Mouse (Mus musculus): ENCODE measurements around the gene Pde10a. TPM values are rescaled to one million over a fixed set of nuclear protein-coding genes. Genes with fewer than 3 reads are reported as not detected.
A peak's percentile ranks its signal among the peaks of the same experiment; 100 is the strongest.

Pde10a gene
- total RNA-seq, 2 experiments from 2014 or later: 3.5 to 7.9 TPM

DNA sequence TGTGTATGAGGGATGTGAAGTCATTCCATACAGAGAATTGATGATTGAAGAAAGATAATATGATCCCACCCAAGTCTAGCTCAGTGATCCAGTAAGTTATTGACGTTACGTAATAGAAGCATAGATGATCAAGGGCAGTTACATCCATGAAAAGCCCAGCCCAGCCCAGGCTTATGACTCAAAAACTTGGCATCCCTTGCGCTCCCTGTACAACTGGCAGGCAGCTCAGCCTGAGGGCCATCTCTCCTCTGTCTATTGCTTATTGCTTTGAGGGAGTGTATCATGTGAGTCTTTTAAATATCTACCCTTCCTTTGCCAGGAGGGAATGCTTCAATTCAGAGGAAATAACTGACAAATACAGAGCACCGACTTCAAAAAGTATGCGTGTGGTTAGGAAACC is 232.4 kb downstream of the Pde10a start:
- peak; percentile 33 for DNase-seq

DNA sequence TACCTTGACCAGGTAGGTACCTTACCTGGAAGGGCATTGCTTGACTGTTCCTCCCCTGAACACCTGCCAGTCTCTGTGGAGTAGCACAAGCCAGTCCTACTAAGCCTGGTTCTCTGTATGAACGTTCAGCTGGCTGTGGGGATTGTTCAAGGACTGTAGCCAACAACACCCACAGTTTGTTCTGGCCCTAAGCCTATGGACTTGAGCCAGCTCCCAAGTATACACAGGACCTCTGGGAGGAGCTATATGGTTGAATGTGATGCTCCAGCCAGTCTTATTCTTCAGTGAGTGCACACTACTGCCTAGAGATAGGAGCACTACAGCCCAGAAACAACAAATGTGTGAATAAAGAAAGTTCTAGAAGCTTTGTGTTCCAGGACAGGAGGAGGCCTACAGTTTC is 238.1 kb downstream of the Pde10a start:
- no peak for DNase-seq

DNA sequence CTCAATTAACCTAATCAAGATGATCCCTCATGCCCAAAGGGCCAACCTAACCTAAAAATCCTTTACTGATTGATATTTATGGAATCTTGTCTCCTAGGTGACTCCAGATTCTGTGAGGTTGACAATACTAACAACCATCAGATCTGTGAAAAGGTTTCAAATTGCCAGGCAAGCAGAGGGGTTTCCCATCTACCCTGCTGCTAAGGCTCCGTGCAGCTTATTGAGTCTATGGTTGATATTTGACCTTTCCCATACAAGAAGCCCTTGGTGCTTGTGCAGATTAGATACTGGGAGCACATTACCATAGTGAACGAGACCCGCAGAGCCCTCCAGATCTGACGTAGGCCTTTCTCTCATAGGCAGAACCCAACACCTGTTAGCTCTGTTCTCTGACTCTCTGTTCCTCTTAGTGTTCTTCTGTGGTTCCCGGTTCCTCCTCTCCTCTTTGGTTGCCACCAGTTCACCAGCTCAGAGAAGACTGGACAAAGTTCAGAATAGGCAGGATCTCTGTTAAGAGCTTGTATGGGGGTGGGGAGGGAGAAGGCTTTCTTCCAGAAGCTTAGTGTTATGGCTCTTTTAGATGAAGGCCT is 240.9 kb downstream of the Pde10a start:
- no peak for DNase-seq

DNA sequence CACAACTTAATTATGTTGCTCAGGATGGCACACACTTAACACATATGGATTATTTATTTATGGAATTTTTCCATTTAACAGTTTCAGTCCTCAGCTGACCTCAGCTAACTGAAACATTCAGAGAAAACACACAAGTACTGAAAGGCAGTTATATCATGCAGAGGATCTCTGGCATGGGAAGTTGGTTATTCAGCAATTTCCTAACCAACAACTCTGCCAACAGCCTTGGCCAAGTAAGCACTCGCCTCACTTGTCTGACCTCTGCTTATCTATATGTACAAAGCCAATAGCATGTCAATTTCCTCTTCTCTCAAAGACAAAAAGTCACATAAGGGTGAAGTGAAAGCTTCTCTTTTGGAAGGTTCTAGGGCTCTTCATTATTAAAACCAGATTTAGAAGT is 244.0 kb downstream of the Pde10a start:
- no peak for DNase-seq

DNA sequence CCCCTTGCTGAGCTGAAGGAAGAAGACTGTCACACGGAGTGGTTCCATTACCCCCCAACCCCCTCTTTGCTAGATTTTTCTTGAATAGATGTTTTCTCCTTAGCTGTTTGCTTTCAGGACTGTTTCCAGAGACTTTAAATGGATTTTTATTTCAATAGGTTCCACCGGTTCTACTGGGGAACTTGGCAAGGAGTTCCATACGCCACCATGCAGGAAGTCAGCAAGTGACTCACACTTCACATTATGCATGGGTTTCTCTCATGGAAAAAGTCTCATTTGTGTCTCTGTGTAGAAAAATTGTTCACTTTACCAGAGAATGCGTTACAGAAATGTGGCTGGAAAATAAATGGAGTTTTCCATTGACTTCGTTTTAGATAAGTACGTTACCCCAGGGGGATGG is 248.2 kb downstream of the Pde10a start:
- no peak for DNase-seq

DNA sequence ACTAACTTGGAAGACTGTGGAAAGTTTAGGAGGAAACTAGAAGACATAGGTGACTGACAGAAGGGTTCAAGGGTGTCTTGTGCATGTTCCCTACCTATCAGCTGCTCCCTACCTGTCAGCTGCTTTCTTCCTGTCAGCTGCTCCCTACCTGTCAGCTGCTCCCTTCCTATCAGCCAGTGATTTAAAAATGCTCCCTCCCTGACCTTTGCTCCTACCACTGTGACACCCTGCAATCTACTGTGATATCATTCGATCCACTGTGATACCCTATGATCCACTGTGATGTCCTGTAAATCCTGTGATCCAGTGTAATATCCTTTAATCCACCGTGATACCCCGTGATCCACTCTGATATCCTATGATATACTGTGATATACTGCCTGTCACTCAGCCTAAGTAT is 249.1 kb downstream of the Pde10a start:
- DNase-seq: no peak

DNA sequence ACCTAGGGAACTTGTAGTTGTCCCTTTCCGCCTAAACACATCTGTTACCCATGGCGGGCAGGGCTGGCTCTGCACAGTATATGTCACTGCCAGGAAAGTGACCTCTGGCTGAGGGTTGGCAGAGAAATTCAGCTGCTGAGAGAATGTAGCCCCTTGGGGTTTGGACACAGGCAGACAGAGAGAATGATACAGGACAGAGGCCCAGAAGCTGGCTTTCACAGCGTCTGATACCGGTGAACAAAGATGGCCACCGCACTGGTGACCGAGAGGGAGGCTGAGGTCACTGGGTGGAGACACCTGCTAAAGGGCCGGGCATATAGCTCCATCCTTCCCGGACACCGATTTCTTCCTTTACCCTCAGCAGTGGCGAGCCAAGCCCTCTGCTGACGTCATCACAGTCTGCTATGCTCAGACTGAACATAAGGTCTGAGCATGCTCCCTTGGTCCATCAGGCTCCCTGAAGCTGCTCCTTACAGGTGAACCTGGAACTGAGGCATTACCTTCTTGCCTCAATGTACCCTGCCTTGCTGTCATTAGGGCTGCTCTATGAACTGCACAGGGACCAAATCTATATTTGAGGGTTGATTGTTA is 250.5 kb downstream of the Pde10a start:
- DNase-seq: no peak

DNA sequence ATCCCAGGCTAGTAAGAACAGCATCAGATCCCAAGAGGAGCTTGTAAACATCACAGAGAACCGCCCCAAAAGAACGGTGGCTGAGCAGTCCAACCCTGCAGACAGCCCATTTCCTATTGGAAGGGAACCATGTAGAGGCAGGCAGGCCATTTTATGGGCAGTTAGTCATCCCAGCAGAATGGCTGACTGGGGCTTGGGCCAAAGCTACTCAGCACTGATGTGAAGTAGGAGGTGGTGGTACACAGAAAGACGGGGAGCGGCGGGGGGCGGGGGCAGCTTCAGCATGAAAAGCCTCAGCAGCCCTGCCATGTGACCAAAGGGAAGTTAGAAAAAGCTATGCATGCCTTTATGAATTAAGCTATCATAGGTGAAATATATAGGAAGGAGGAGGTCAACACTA is 252.5 kb downstream of the Pde10a start:
- DNase-seq: no peak

DNA sequence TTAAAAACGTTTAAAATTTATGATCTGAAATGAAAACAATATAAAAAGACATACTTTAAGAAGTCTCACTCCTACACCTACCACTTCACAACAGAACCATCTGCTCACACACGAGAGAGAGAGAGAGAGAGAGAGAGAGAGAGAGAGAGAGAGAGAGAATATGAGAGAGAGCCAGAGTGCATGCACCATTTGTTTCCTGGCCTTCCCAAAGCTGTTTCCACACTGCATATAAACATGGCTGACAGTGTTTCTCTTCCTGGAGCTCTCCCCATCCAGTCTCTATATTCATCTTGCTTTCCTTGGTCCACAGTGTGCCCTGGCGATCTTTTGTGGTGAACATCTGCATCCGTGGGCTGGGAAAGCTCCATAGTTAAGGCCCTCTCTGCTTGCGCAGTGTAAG is 253.7 kb downstream of the Pde10a start:
- no peak for DNase-seq

DNA sequence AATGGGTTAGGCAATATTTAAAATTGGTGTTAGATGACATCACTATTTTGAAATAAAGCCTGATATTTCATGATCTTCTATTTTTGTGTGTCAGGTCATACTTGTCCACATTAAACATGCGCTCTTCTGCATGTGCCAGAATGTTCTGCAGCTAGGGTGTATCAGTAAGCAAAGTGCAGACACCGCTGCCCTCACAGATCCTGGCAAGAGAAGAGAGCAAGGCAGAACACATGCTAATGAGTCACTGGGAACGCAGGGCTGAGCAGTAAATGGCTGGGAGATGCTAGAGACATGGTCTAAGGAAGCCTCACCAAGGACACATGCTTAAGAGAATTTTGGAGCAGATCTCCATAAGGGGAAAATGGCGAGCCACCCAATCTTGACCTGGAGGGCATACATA is 255.3 kb downstream of the Pde10a start:
- DNase-seq: no peak

DNA sequence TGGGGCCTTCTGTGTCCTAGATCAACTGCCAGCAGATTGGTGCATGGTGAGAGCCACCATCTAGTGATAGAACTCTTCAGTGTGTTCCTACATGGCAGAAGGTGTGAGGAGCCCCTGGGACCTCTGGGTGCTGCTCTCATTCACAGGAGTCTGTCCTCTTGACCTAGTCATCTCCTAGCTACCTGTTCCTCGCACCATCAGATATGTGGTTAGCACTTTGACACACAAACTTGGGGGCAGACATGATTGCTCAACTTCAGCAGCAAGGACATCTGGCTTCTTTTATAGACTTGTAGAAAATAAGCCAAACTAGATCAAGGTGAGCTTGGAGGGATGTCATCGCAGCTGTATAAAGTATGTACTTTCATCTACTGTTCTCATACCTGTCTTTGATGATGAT is 255.9 kb downstream of the Pde10a start:
- no peak for DNase-seq

DNA sequence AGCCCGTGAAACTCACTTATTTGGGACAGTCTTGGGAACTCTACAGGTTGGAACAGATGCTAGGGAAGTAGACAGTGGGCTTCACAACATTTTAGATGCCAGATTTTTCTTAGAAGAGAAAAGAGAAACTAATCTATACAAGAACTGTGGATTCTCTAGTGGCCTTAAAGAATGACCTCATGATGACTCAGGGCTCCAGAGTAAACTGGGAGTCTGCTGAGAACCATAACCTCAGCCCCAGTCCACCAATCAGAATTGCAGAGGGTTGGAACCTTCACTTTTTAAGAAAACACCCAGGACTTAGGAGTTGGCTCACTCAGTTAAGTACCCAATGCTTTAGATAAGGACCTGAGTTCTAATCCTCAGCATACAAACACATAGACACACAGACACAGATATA is 256.4 kb downstream of the Pde10a start:
- DNase-seq: no peak

DNA sequence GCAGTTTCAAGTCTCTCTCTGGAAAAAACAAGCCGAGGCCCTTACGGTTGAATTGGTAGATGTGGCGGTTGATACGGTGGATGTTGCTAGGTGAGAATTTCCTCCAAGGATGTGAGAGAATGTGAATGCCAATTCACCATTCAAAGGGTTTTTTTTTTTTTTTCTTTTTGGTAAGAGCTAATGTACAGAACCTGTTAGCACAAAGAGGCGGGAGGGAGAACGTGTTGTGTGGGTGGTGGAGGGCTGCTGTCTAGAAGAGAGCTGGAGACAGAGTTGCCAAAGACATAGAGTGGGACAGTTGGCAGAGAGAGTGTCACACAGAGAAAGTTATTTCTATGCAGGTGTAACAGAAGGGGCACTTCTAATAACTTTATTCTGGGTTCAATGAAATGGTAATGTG is 260.7 kb downstream of the Pde10a start:
- no peak for DNase-seq

DNA sequence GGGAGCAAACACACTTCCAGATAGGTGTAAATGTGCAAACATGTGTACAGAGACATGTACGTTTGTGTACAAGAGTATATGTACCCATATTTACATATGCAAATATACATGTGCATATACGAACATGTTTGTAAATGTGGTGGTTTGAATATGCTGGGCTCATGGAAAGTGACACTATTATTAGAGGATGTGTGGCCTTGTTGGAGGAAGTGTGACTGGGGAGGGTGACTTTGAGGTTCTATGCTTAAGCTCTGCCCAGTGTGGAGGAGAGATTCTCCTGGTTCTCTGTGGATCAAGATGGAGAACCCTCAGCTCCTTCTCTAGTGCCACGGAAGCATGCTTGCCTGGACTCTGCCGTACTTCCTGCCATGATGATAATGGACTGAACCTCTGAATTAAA is 261.3 kb downstream of the Pde10a start:
- no peak for DNase-seq

DNA sequence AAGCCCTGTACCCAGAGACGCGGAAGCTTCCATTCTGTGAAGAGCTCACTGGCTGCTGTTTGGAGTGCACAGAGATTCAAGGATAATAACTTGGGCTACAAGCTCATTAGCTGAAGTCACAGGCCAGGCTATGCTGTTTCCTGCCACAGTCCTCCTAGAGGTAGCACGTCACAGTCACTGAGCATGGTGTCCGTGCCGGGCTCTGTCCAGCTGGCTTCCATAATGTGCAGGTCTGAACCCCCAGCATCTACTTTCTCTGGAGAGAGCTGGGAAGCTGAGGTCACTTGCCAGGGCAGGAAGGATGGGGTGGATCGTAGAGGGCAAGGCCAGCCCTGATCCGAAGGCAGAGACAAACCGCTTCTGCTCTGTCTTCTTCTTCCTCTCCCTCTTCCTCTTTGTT is 262.6 kb downstream of the Pde10a start:
- no peak for DNase-seq

DNA sequence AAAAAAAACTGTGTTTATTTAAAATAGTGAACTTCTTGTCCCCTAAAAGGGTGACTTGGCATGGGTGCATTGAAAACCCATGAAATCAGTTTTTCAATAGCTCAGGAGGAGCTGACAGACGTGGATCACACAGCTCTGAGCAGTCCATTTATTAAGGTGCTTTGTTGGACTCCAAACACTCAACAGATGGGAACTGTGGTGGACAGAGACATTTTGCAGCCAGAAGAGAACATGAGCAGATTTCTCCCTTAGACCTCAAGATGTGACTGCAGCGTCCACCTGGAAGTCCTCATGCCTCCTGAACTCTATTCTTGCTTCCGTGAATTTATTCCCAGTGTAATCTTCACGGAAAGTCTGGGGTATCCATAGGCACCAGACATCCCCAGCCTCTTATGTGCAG is 266.4 kb downstream of the Pde10a start:
- no peak for DNase-seq

DNA sequence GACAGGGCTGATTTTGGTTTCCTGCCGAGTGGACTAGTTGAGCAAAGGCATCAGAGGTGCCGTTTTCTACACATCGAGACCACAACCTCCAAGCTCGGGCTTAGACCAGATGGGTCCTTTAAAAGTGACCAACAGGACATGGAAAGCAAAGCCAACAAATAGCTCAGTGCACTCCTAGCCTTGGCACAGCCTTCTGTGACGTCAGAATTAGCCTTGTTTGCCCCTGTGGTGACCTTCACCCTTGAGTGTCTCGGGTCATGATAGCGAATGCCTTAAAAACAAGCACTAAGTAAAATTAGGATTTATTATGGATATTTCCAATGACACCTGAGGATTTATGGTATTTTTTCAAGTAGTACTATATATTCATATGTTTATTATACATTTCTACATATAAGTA is 267.4 kb downstream of the Pde10a start:
- DNase-seq: no peak

DNA sequence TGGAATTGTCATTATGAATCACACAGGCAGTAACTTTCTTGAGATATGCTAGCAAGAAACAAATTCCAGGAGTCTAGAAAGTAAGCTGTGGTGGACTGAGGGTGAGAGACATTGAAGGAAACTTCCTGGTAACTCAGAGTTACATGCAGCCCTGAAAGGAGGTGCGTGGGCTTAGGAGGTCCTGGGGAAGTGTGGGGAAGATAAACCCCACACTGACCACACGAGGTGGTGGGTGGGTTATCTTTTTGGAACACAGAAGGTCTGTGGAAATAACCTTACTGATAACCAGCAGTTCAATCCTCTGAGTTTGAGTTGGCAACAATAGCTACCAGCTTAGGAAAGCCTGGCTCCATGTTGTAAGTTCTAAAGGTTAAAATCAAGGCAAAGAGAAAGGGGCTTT is 272.5 kb downstream of the Pde10a start:
- no peak for DNase-seq

DNA sequence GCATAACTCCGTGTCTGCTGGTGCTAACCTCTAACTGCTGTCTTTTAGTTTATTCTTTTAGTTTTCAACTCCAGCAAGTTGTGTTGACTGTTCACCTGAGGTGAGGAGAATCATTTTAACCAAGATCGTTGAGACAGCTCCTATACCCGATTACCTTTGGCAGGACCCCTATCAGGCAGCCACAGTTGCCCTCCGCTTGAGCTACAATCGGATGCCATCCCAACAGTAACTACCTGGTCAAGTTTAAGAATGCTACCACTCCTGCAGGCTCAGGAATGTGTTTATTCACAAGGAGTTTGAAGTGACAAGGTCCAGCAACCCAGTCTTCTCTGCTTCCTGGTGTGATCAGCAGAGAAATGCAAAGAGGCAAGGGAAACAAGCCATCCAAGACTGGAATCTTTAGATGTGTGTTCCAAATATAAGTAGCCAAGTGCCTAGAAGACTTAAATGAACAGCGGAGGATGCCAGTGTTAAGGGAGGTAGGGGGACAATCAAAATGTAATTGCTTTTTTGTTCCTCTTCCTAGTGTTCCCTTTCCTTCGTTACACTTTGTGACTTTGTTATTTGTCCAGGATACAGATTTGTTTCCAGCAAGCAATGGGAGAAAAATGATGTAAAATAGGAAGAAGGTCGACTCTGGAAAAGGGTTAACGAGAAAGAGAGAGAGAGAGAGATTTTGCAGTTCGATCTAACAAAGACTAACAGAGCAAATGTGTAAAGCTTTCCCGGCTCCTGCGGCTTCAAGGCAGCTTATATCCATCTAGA is 273.5 kb downstream of the Pde10a start:
- no peak for DNase-seq

DNA sequence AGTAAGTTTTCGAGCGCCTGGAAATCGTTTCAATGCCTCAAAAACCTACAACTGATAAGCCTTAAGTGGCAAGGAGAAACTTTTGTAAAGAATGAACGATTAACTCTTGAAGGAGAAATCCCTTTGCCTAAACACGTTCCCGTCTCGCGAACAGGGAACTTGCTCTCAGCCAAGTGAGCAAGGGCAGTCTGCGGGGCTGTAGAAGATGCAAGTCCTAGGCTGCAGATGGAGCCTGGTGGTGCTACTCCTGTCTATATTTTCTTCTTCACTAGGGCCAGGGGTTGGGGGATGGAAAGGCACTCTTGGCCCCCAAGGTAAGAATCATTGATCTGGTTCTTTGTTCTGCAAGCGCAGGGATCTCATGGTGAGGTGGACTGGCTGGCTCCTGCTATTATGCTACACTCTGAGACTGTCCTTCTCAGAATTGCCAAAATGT is 274.1 kb downstream of the Pde10a start:
- DNase-seq: no peak

DNA sequence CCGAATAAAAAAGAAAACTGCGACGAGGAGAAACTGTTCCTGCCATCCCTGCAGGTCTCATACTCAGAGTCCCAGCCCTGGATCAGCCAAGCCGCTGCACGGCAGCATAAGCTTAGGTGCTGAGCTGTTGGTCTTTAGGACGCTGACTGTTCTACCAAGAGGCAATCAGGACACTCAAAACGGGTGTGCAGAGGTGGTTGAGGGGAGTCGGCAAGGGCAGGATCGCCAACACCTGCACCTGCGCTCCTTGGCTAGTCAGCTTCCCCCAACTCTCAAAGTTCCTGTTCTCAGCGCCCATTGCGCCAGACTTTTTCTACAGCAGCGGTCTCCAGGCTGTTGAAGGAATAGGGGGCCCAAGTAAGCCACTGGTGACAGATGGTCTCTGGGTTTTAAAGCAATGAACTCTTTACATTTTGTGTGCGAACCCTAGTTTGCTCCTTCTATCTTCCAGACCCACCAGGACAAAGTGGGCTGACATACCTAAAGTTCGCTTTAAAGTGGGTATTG is 274.8 kb downstream of the Pde10a start:
- no peak for DNase-seq

DNA sequence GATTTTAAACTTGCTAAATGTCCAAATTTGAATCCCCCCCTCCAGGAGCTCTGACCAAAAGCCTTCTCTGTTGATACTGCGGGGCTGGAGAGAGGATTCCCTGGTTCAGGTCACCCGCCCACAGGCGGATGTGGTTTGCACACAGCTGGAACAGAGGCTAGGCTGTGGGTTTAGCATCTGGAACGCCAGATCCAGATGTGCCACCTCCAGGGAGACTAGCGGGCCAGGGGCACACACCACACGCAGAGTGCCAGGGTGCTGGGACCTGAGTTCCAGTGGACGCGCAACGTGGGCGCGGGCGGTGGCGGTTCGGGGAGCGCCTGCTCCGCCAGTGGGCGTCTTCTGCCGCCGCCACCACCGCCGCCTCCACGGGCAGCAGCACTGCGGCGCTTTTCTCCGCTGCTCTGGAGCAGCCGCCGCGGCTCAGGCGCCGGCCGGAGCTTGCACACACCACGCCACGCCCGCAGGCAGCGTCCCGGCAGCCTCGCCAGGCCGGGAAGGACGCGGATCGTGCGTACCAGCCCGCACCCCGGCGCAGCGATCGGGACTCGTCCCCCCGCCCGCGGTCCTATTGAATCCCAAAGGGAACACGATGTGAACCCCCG is 275.4 kb downstream of the Pde10a start:
- no peak for DNase-seq
